18 mouse cellular contexts compared by ENCODE assay signal in genomic region chr11:30780893-30781292, GRCm38 (mm10).
"Had no signal": no experiment of that assay in that cellular context is flagged by ENCODE, and none has a peak within 500 bp of the region (broad histone marks: within the 10 kb centered on the region; RNA-seq: fewer than 3 reads in every experiment).

No protein-coding gene starts in this region.

- H3K27ac ChIP-seq: lung, embryonic 15.5 days; macrophage; midbrain, embryonic 13.5 days; midbrain, embryonic 15.5 days; neural tube, embryonic 12.5 days; stomach, embryonic 15.5 days; stomach, postnatal 0 days had no signal

- H3K27me3 ChIP-seq: lung, embryonic 15.5 days; megakaryocyte, embryonic 14.5 days; midbrain, embryonic 13.5 days; midbrain, embryonic 15.5 days; neural tube, embryonic 12.5 days; stomach, embryonic 15.5 days had no signal

- H3K4me1 ChIP-seq: stomach, embryonic 15.5 days had no signal

- H3K9me3 ChIP-seq: lung, embryonic 15.5 days; megakaryocyte, embryonic 14.5 days; midbrain, embryonic 13.5 days; midbrain, embryonic 15.5 days; neural tube, embryonic 12.5 days; stomach, embryonic 15.5 days had no signal

- H3K4me2 ChIP-seq: lung, embryonic 15.5 days; midbrain, embryonic 11.5 days; midbrain, embryonic 13.5 days; midbrain, embryonic 15.5 days; neural tube, embryonic 12.5 days; stomach, embryonic 15.5 days had no signal

- H3K9ac ChIP-seq: liver, postnatal 0 days; lung, embryonic 15.5 days; midbrain, embryonic 13.5 days; midbrain, embryonic 15.5 days; neural tube, embryonic 12.5 days; stomach, embryonic 15.5 days had no signal

- DNase-seq: liver, postnatal 0 days; lung, adult 2 months; lung, postnatal 14 days; lung, postnatal 36 days; right cerebral cortex, postnatal 14 days; thymus, adult 2 months; thymus, postnatal 25 days; thymus, postnatal 4 days had no signal

- H3K4me3 ChIP-seq: lung, embryonic 15.5 days; megakaryocyte, embryonic 14.5 days; midbrain, embryonic 13.5 days; midbrain, embryonic 15.5 days; neural tube, embryonic 12.5 days; stomach, embryonic 15.5 days had no signal

- H3K36me3 ChIP-seq: lung, embryonic 15.5 days; midbrain, embryonic 13.5 days; midbrain, embryonic 15.5 days; neural tube, embryonic 12.5 days; stomach, embryonic 15.5 days had no signal

- ATAC-seq: liver, postnatal 0 days; lung, postnatal 0 days; midbrain, embryonic 13.5 days; midbrain, embryonic 15.5 days had no signal
